Comparison of ENCODE assay signal across 16 mouse cellular contexts in genomic region chr13:102737811-102738210, GRCm38 (mm10). TPM values are rescaled to one million over a fixed set of nuclear protein-coding genes. Genes with fewer than 3 reads are reported as not detected.
DNase-seq lines count a peak whose midpoint lies in the region.
"Had no signal": no experiment of that assay in that cellular context is flagged by ENCODE, and none has a peak within 500 bp of the region (broad histone marks: within the 10 kb centered on the region; RNA-seq: fewer than 3 reads in every experiment).

No protein-coding gene starts in this region.

- DNase-seq in adrenal gland, adult (ENCODE audit: inconsistent age in 2 of 2, low spot score in 1 of 2), result peak; percentile 58 to 74
- DNase-seq in adrenal gland, adult 18-20 months (ENCODE audit: low spot score in 2 of 2), result no peak
- peak; percentile 34 for DNase-seq in adrenal gland, postnatal 10 days
- no peak for DNase-seq in adrenal gland, postnatal 25 days
- peak; percentile 78 for DNase-seq in heart, adult 11 months
- DNase-seq in heart, adult 8-10 months (ENCODE audit: low spot score), result no peak
- DNase-seq in testis, postnatal 10 days (ENCODE audit: low spot score), result peak; percentile 39
- no peak for DNase-seq in testis, postnatal 14 days (ENCODE audit: low spot score)
- DNase-seq: B cell, adult 2 months; cerebellum, adult 11 months; cerebellum, adult 18-20 months; cerebellum, adult 8-10 months; cerebellum, adult 9-11 months; cerebellum, postnatal 14 days; cerebellum, postnatal 36 days; embryo, embryonic 11 days had no signal

RNA-seq across cellular contexts. Expression of gene Cd180, which starts 44.5 kb away (rescaled TPM):
- 1 to 10 TPM in 1 of 2 experiments, under 1 TPM in 1; 0.93 to 3.2 TPM for total RNA-seq in adrenal gland, adult 18-20 months (2021)
- total RNA-seq in adrenal gland, postnatal 10 days (2021), result 1 to 10 TPM; 3.0 to 3.1 TPM
- total RNA-seq in adrenal gland, postnatal 25 days (2021), result 0.95 and 1.6 TPM in 2 replicates
- total RNA-seq in heart, adult 8-10 months (2022), result 1 to 10 TPM in 2 of 4 experiments, under 1 TPM in 2; 0.57 to 2.5 (median 0.85) TPM

Comparison
In these comparisons a context has a peak if more than half of its experiments do, and no peak if none do; other contexts are left out.
1. DNase-seq: peak in adrenal gland, adult (2 of 2), adrenal gland, postnatal 10 days (single experiment), heart, adult 11 months (single experiment) and testis, postnatal 10 days (single experiment); none in adrenal gland, adult 18-20 months (0 of 2), adrenal gland, postnatal 25 days (single experiment), heart, adult 8-10 months (single experiment) and testis, postnatal 14 days (single experiment).